Mouse (Mus musculus) left cerebral cortex, adult 2 months (tissue): ENCODE data around the gene Lmod1. TPM values are rescaled to one million over a fixed set of nuclear protein-coding genes. Genes with fewer than 3 reads are reported as not detected.
A peak's percentile ranks its signal among the peaks of the same experiment; 100 is the strongest.

Experiments
- DNase-seq, 2 experiments: peaks; one replicate each; pipeline ENCODE4 v3.0.0; 2021 to 2022; ENCODE audit warnings: low spot score in 2 of 2, mixed read lengths in 1 of 2; ENCODE audit errors: extremely low spot score in 1 of 2
- H3K27ac ChIP-seq: fragments of 200-600 bp; 2 replicates; pipeline ENCODE4 v1.8.1; 2022
- H3K4me3 ChIP-seq: fragments of 200-600 bp; 2 replicates; pipeline ENCODE4 v1.8.1; 2022
- CTCF ChIP-seq: fragments of 200-600 bp; IDR thresholded peaks from 2 replicates; pipeline ENCODE4 v1.8.1; 2022; ENCODE audit warnings: antibody characterized with exemption, mild to moderate bottlenecking, moderate library complexity
- intact Hi-C: fragments of 180-260 bp; cut with DNase I; formaldehyde crosslinking; loops from one replicate; pipeline ENCODE4 v1.15.1; 2025
- total RNA-seq, 2 experiments: library from RNA; stranded (reverse); gene quantifications; 2 replicates each; pipeline ENCODE4 v1.2.3; 2021

Lmod1 gene
- total RNA-seq, 2 experiments from 2014 or later, result 1.0 to 1.1 TPM

DNA sequence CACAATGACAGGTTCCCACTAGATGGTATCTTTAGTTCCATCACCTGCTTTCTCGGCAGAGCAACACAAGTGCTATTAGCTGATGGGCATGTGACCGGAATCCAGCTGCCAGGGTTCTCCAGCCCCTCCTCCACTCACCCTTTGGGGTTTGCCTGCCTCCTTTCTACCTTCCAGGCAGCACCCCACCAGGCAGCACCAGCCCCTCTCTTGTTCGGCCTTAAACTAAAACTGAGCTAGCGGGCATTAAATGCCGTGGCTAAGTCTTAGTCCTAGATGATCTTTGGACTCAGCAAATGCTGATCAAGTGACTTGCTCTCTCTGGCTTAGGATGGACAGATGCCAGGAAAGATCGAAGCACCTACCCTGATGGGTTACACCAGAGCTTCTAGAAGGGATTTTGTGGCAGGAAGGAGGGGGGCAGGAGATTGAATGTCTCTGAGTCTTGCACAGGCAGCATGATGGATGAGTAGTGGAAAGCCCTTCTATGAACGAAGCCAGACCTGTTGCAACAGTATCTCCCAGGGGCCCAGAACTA, 1.2 kb upstream of the Lmod1 start:
- TF ChIP-seq CTCF, result no peak
- H3K27ac ChIP-seq, result no peak overlapping the region
- H3K4me3 ChIP-seq, result no peak overlapping the region
- DNase-seq, result no peak
- intact Hi-C loops, result no loop called here

DNA sequence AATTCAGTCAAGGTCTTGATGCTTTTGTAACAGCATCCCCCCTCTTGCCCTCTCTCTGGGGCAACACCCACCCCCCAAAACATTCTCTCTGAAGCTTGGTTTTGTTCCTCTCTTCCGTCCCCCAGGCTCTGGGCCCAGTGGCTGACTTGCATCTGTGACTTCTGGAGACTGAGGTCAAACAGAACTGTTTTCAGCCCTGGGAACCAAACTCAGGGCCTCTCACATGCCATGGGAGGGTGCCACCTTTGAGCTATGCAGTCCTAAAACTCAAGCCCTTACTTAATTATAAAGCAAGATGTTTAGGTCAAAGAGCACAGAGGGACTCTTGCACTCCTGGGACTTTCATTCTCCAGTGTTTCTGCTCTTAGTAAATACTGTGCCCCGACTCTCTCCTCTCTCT, 1.3 kb downstream of the Lmod1 start:
- Histone ChIP-seq H3K4me3 (no peak overlapping the region), H3K27ac (no peak overlapping the region)
- intact Hi-C loops, result no loop called here
- TF ChIP-seq CTCF, result no peak
- no peak for DNase-seq

DNA sequence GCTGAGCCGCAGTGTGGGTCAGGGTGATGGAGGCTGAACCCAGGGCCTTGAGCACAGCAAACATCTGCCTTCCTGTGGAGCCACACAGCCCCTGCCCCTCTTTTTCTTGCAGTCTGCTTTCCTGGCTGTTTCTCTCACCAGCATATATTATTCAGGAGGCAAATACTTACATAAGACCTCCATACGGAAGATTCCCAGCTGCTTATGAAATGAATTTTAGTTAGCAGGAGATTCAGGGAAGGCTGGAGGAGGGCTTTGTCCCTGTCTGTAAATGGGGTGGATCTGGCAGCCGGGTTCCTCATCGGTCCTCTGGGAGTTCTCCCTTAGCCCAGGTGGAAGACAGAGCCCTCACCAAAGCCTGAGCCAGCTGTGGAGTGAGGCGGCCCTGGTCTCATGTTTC, 3.8 kb downstream of the Lmod1 start:
- H3K27ac ChIP-seq, result peak overlapping the region; percentile 28; the same call in 1 of the 2 replicates
- peak in 1 of 2 experiments; percentile 21 for DNase-seq
- intact Hi-C loops, result no loop called here

DNA sequence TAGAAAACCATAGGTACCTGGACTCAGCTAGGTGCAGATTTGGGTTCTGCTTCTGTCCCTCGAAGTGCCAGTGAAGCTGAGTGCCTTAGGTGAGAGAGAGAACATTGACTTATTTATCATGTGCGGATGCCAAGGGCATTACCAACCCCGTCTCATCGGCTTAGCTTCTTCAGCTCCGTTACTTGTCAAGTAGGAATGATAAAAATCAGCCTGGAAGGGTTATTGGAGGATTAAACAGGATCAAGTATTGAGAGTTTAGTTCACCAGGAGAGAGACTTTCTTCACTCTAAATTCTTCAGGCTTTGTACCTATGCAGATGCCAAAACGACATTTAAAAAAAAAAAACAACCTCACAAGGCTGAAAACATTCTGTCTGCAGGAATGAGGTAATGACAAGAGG, 6.0 kb downstream of the Lmod1 start:
- no peak overlapping the region for H3K4me3 ChIP-seq
- no peak for DNase-seq
- no peak overlapping the region for H3K27ac ChIP-seq
- no peak for TF ChIP-seq CTCF
- intact Hi-C loops, result no loop called here

More for the DNA sequence above, 3.8 kb downstream of the Lmod1 start:
- H3K4me3 ChIP-seq, result no peak overlapping the region
- no peak for TF ChIP-seq CTCF

DNA sequence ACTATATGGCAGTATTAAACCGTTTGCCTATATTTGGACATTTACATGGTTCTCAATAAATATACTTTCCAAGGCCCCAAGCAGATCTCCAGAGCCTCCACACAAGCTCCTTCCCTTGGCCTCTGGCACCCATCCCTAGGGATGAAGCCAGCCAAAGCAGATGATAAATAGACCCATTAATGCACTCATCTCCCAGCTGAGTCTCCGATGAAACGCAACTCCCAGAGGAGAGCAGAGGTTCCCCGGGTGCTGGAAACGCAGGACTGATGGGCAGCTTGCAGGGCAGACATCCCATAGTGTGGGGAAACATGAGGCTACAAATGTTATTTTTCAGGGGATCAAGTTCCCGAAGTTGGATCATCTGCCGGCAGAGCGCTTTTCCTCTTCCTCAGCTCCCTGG, 17.3 kb downstream of the Lmod1 start:
- TF ChIP-seq CTCF, result no peak
- intact Hi-C loops, result no loop called here
- Histone ChIP-seq H3K27ac (no peak overlapping the region), H3K4me3 (no peak overlapping the region)
- no peak for DNase-seq

DNA sequence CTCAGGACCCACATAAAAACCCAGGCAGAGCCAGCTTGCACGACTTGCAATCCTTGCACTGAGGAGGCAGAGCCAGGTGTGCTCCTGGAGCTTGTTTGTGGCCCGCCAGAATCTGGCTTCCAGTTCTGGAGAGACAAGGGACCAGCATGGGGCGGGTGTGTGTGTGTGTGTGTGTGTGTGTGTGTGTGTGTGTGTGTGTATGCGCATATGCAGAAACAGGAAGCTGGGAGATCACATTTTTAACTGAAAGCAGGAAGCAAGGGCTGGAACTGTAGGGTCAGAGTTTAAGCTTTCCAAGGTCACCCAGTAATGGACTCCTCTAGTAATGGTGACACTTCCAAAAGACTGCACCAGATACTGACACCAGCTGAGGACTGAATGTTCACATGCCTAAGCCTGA, 19.4 kb downstream of the Lmod1 start:
- no peak overlapping the region for H3K27ac ChIP-seq
- intact Hi-C loops, result no loop called here
- H3K4me3 ChIP-seq, result no peak overlapping the region
- TF ChIP-seq CTCF, result no peak
- no peak for DNase-seq

DNA sequence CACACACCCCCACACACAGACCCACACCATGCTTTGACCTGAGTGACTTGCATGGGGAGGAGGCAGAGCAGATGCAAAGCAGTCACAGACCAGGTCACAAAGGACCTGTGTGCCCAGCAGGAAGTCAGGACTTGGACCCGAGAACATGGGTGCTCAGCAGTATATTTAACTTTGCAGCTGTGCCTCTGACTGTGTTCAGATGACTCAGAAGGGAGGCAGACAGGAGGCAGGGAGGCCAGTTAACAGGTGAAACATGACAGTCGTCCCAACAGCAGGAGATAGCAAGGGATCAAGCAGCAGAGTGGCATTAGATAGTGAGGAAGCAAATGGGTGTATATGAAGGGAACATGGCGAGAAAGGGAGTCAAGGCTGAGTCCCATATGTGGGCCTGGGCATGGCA, 22.3 kb downstream of the Lmod1 start:
- DNase-seq, result no peak
- TF ChIP-seq CTCF, result no peak
- intact Hi-C loops, result no loop called here
- Histone ChIP-seq H3K27ac (peak overlapping the region; percentile 61), H3K4me3 (no peak overlapping the region)

DNA sequence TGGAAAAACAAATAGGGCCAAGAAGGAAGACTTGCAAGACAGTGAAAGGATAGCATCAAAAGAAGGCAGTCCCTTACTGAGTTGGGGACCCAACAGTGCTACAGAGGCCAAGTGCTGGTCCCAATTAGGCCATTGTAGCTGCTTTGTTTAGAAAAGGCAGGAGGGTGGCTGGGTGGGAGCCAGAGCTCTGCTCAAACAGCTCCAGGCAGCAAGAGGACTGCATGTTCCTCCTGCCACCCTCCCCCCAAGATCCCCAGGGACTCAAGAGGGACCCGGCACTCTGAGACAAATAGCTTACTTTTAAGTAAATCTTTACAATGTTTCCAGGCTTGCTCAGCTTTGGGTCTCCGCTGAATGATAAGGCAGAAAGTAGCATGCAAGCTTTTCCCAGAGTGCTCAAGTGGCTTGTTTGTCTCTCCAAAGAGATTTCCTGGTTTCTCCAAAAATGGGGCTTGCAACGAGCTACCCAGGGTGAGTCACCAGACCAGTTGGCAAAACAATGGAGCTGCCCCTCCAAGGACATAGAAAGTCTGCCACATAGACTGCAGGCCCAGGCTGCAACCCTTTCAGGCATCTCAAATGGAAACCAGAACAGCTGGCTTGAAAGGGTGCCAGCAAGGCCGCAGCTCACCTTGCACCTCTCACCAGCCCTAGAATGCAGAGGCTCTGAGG, 23.0 kb downstream of the Lmod1 start:
- H3K4me3 ChIP-seq, result no peak overlapping the region
- DNase-seq, result peak; percentile 29 to 53
- intact Hi-C loops, result no loop called here
- peak overlapping the region; percentile 74 for H3K27ac ChIP-seq
- TF ChIP-seq CTCF, result no peak

DNA sequence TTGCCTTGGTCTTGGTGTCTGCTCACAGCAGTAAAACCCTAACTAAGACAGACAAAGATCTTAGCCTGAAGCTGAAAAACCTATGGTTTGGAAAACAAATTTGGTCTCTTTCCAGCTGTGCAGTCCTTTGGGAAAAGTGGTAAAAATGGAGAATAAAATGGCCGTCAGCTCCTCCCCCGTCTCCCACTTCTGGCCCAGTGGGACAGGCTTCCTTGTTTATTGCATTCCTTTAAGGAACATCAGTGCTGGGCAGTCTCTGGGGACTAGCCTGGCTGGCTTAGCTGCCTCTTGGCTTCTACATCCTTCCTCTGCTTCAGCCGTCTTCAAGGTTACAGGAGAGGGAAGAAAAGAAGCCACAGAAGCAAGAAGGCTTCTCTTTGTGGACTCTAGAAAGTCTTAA, 27.3 kb downstream of the Lmod1 start:
- no peak overlapping the region for H3K4me3 ChIP-seq
- intact Hi-C loops, result no loop called here
- no peak for TF ChIP-seq CTCF
- no peak for DNase-seq
- H3K27ac ChIP-seq, result no peak overlapping the region

DNA sequence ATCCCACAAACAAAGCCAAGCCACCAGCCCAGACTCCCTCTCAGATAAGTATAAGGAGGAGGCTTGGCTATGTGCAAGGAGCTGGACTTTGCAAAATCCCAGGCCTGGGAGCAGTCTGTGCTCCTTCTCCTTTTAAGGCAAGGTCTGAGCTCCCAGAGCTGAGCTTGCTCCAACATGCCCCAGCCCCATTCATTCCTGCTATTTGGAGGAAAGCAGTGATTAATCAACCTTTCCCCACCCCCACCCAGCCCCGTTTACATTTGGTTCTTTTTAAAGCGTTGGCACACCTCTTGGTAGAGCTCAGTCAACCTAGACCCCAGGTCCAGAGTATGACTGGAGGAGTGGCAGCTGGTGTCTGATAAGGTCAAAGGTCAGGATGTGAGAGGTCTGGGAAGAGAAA, 34.5 kb downstream of the Lmod1 start:
- intact Hi-C loops, result no loop called here
- no peak for TF ChIP-seq CTCF
- Histone ChIP-seq H3K4me3 (no peak overlapping the region), H3K27ac (no peak overlapping the region)
- no peak for DNase-seq

DNA sequence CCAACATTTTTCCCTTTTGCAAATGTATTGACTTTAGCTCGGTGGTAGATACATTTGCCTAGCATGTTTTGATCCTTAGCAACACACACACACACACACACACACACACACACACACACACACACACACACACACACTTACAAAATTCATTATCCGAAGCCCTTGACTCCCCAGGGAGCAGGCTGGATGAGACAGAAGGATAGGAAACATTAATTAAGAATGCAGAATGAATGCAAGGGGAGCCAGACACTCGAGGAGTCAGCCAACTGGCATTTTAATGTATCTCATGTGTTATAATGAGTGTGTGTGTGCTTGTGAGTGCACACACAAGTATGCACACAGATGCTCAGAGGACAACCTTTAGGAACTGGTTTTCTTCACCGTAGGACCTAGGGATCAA, 36.9 kb downstream of the Lmod1 start:
- Histone ChIP-seq H3K4me3 (no peak overlapping the region), H3K27ac (no peak overlapping the region)
- intact Hi-C loops, result loop anchor here (10.0 kb wide), 1 partner anchor 387 kb away; no protein-coding TSS in a partner anchor
- DNase-seq, result no peak
- no peak for TF ChIP-seq CTCF

DNA sequence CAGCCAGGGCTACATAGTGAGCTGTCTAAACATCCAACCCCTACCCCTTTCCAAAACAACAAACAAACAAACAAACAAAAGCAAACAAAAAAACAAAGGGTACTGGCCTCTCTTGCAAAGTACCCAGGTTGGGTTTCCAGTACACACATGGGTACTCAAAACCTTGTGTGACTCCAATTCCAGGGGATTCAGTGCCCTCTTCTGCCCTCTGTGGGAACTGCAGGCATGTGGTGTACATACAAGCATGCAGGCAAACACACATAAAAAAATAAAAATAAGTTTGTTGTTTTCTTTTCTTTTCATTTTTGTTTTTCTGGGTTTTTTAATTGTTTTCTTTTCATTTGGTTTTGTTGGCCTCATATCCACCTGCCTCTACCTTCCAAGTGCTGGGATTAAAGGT, 37.5 kb downstream of the Lmod1 start:
- no peak for DNase-seq
- no peak overlapping the region for H3K4me3 ChIP-seq
- H3K27ac ChIP-seq, result no peak overlapping the region
- no peak; the same call in 1 of the 2 replicates for TF ChIP-seq CTCF
- intact Hi-C loops, result loop anchor here (10.0 kb wide), 1 partner anchor 387 kb away; no protein-coding TSS in a partner anchor

DNA sequence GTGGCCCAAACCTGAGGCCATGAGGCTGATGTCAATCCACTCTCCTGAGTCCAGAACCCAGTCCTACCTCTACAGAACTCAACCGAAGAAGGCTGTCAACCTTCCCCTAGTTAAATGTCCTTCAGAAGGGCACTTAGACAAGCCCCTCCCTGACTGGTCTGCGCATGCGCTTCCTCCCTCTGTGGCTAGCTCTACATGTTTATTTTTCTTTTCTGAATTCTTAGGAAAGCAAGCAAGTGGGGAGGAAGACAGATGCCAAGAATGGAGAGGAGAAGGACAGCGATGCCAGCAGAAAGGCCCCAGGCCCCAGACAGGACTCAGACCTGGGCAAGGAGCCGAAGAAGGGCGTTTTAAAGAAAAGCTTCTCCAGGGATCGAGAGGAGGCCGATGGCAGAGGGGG, 38.8 kb downstream of the Lmod1 start:
- no peak for DNase-seq
- Histone ChIP-seq H3K27ac (no peak overlapping the region), H3K4me3 (no peak overlapping the region)
- no peak for TF ChIP-seq CTCF
- intact Hi-C loops, result loop anchor here (10.0 kb wide), 1 partner anchor 389 kb away; no protein-coding TSS in a partner anchor
